Mouse (Mus musculus) gastrocnemius, postnatal 10 days (tissue): Measurements from ENCODE around the gene Tex2. TPM values are rescaled to one million over a fixed set of nuclear protein-coding genes. Genes with fewer than 3 reads are reported as not detected.

Source experiments
- DNase-seq: peaks from one replicate; pipeline ENCODE4 v3.0.0; 2021; ENCODE audit warnings: mixed read lengths
- total RNA-seq, 2 experiments: library from RNA; stranded (reverse); gene quantifications; 2 replicates each; pipeline ENCODE4 v1.2.3; 2021

Gene Tex2
- total RNA-seq, 2 experiments from 2014 or later = 22.1 to 24.1 TPM

DNA sequence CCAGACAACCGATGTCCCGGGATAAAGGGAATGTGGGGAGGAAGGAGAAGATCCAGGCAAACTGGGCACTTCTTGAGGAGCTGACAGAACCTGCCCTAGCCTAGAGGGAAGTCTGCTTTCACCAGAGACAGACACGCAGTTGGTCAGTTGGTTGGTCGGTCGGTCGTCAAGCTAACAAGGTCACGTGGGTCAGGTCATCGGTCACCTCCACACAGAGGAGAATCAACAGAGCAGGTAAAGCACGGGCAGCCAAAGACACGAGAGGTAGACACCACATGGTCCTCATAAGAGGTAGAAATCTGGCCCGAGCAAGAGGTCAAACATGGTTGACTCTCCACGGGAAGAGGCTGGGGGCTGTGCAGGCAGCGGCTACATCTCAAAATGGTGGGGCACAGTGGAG lies 70.2 kb downstream of the Tex2 start:
- no peak for DNase-seq

- DNase-seq = no peak
These were observed 70.8 kb downstream of the Tex2 start for GRCm38 (mm10) chr11:106542385-106542784.

DNA sequence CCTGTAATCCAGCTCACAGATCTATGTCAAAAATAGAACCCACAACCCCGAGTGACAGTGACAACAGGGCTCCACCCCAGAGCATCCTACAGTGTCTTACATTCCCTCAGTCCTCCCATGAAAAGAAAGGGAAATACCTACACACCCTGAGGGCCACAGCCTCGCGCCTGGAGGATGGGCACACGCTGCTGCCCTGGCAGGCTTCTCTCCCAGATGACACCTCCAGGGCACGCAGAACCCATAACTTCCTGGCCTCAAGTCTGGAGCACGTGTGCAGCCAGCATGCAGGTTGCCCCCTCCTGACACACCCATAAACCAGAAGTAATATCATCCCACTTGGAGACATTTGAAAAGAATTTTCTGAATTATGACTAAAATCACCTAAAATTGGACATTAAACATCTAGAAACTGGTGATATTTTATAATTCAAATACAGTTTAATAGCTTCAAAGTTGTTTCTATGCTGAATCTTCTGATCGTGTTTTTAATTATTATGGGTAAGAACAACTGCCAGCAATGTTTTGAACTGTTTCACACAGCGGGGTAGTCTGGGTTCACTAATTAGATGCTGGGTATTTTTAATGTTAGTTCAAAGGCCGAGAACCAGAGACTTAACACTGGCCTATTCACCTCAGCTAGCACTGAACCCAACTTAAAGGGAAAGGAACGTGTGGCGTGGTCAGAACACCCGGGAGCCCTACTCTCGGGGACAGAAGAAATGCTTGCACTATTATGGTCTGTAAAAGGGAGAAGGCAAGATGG lies 72.5 kb downstream of the Tex2 start:
- DNase-seq = no peak

- no peak for DNase-seq
These were observed 76.8 kb downstream of the Tex2 start for GRCm38 (mm10) chr11:106536253-106536912.

- DNase-seq = no peak
These were observed 77.5 kb downstream of the Tex2 start for GRCm38 (mm10) chr11:106535660-106536252.

GRCm38 (mm10) chr11:106532248-106532790 lies 80.9 kb downstream of the Tex2 start:
- DNase-seq = no peak

- no peak for DNase-seq
These were observed 83.4 kb downstream of the Tex2 start for GRCm38 (mm10) chr11:106529786-106530185.

DNA sequence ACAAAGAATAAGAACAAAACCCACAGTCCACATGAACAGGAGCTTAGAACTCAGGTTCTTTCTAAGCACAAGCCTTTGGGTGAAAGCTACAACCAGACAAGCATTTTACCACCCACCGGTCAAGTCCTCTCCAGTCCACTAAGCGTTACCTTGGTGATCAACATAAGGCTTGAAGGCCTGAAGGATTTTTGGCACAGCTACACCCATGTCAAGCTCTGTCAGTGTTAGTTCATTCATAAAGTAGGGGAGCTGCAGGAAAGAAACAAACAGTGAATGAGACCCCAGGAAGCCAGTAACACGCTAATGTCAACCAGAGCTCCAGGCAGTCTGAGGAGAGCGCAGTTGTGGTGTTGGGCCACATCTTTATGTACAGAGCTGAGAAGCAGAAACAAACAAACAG lies 84.1 kb downstream of the Tex2 start:
- no peak for DNase-seq

DNA sequence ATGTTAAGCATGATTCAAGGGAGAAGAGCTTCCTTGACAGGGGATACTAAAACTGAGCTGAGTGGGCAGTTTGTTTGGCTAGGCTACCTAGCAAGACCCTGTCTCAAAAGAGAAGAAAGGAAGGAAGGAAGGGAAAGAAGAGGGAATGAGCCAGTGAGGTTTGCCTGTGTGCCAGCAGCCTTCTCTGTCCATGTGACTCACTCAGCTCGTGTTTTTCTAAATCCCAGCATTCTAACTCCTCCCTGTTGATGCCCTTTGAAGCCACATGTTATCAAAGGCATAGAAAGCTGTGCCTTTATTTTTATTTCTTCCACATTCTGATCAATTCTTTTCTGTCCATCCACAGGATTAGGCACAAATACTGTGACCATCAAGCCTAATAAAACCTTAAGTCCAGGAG lies 85.3 kb downstream of the Tex2 start:
- no peak for DNase-seq

GRCm38 (mm10) chr11:106527147-106527821 lies 85.9 kb downstream of the Tex2 start:
- no peak for DNase-seq

DNA sequence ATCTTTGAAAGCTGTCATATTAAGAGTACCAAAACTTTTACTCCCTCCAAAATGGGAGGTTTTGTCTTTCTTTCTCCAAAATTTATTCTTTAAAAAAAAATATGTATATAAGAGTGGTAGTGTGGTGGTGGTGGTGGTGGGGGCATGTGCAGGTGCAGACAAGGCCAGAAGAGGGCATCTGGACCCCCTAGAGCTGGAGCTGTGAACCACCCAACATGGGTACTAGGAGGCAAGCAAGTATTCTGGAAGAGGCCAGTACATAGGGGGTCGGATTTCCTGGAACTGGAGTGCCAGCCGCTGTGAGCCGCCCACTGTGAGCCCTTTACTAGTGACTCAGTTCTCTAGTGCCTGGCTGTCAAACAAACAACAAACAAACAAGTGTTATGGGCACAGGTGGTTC lies 90.7 kb downstream of the Tex2 start:
- DNase-seq = no peak

DNA sequence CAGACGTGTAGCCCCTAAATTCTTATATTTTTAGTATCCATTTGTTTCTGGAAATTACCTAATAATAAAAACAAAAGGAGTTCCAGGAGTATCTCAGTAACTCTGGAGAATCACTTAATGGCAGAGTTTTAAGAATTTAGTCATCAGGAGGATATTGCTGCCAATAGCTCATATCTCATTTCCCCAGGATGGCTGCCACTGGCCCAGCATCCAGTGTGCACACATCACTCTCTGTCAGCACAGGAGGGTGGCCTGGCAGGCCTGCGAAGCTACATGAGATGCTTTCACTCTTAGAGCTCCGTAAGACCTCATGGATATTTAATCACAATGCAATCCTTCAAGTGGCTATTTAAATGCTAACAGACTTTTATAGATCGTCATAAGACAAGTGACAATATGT lies 91.6 kb downstream of the Tex2 start:
- DNase-seq = peak; percentile 34

GRCm38 (mm10) chr11:106520404-106520803 lies 92.8 kb downstream of the Tex2 start:
- no peak for DNase-seq

DNA sequence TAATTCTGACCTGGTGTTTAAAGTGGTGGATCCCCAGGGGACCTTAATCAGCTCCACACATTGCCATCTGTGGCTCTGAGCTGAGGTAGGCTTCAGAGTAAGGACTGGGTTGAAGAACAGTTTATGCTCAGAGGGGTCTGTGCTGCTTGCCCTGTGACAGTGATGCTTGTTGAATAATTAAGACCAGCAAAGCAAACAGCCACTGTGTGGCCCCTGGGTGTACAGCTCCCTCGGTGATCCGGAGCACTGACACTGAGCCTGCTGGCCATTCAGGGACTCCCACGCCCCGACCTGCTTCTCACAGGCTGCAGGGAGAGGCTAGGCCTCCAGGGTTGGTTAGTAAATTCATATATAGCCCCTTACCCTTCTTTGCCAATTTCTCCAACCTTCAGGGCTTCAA lies 93.7 kb downstream of the Tex2 start:
- no peak for DNase-seq

- no peak for DNase-seq
These were observed 94.8 kb downstream of the Tex2 start for GRCm38 (mm10) chr11:106518391-106518790.

- no peak for DNase-seq
These were observed 98.0 kb downstream of the Tex2 start for GRCm38 (mm10) chr11:106515079-106515745.

DNA sequence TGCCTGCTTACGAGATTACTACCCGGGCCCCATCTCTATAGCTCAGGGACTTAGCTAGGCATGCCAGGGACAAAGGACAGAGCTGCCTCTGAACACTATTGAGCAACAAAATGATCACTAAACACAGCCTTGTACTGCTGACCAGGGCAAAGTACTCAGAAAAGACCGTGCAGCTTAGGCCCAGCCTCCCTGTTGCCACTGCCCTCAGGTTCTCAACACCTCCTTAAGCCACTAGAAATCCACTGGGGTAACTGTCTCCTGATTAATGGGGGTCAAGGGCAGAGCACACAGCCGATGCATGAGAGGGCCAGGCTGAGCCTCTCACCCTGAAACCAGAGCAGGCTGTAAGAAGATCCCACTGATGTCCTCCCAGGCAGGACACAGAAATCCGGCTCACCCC lies 98.8 kb downstream of the Tex2 start:
- DNase-seq = no peak

DNA sequence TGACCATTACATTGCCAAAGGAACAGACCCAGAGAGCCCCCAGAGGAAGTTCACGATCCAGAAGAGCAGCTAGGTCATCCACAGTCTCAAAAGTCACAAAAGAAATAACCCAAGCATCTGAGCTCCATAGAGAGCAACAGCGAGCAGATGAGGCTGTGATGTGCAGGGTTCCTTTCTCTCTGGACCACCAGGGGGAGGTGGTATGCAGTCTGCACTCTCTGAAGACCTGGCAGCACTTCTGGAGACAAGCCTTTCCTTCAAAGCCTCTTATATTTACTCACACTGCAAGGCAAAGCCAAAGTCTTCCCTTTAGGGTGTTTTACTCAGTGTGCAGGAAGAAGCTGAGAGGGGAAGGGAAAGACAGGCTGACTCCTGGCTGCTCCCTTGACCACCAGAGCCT lies 100.1 kb downstream of the Tex2 start:
- DNase-seq = peak; percentile 71

DNA sequence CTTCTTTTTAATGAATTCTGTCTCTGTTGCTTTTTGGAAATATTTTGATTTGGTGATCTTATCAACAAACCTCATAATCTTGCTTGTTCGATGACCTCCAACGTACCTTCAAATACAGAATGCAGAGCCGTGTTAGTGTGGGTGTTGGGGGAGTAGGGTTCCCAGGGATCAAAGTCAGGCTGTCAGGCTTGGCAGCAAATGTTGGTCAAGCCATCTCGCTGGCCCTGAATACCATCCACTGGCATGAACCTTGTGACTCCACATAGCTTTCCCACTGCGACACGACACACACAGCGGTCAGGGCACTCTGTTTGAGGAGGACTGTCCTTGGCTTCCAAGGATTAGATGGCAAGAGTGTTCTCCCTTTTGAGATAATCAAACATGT lies 101.2 kb downstream of the Tex2 start:
- DNase-seq = no peak

DNA sequence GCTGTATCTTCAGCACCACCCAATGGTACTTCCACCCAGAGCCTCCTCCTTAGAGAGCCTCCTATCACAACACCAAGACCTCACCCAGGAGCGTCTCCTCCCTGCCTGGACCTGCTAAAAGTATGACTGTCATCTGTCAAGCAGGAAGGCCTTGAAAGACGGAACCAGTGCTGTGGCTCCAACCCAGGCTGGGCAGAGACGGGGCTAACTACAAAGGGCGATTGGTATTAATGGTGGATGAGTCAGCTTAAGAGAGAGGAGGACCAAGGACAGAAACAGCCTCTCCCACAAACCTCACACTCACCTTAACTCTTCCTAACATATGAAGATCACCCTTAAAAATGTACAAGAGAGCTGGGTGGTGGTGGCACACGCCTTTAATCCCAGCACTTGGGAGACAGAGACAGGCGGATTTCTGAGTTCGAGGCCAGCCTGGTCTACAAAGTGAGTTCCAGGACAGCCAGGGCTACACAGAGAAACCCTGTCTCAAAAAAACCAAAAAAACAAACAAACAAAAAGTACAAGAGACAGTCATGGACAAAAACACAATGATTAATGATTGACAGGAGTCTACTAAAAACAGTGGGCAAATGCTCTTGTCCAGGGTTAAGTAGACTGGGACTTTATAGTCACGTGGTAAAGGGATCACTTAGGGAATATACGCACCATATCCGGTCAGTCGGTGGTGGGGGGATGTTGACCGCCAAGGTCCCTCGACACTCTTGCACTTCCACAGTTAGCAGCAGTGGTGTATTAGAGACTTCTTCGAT lies 101.8 kb downstream of the Tex2 start:
- no peak for DNase-seq

- no peak for DNase-seq
These were observed 105.6 kb downstream of the Tex2 start for GRCm38 (mm10) chr11:106507638-106508037.
